In genomic region chr13:47037946-47038345, GRCm38 (mm10) we compare ENCODE assay signal across 17 mouse cellular contexts. TPM values are rescaled to one million over a fixed set of nuclear protein-coding genes. Genes with fewer than 3 reads are reported as not detected.
"Had no signal": no experiment of that assay in that cellular context is flagged by ENCODE, and none has a peak within 500 bp of the region (broad histone marks: within the 10 kb centered on the region; RNA-seq: fewer than 3 reads in every experiment).

No protein-coding gene starts in this region.

- H3K9me3 ChIP-seq: neural tube, embryonic 12.5 days; neural tube, embryonic 13.5 days; neural tube, embryonic 15.5 days; stomach, embryonic 15.5 days had no signal

- H3K4me3 ChIP-seq: neural tube, embryonic 12.5 days; neural tube, embryonic 13.5 days; neural tube, embryonic 15.5 days; stomach, embryonic 15.5 days had no signal

- H3K9ac ChIP-seq: neural tube, embryonic 12.5 days; neural tube, embryonic 13.5 days; neural tube, embryonic 15.5 days; stomach, embryonic 15.5 days had no signal

- H3K4me1 ChIP-seq: stomach, embryonic 15.5 days had no signal

- H3K27me3 ChIP-seq: neural tube, embryonic 12.5 days; neural tube, embryonic 13.5 days; neural tube, embryonic 15.5 days; stomach, embryonic 15.5 days had no signal

- H3K4me2 ChIP-seq: neural tube, embryonic 12.5 days; neural tube, embryonic 13.5 days; neural tube, embryonic 15.5 days; stomach, embryonic 15.5 days had no signal

- H3K36me3 ChIP-seq: stomach, embryonic 15.5 days had no signal

- DNase-seq: retina, postnatal 1 day; right cerebral cortex, adult 18-20 months; right cerebral cortex, postnatal 14 days; right cerebral cortex, postnatal 25 days; right cerebral cortex, postnatal 4 days; spleen, adult 18-20 months; thymus, adult 2 months; thymus, postnatal 14 days; thymus, postnatal 25 days; thymus, postnatal 36 days; thymus, postnatal 4 days had no signal

- H3K27ac ChIP-seq: neural tube, embryonic 12.5 days; neural tube, embryonic 13.5 days; neural tube, embryonic 15.5 days; stomach, embryonic 15.5 days; stomach, postnatal 0 days had no signal

RNA-seq across cellular contexts. Expression of gene Nhlrc1, which starts 23.3 kb away (rescaled TPM):
- total RNA-seq: neutrophil, adult 5-6 weeks had no signal
